Mouse (Mus musculus) MEL (cell line): ENCODE data around the gene Map3k20. TPM values are rescaled to one million over a fixed set of nuclear protein-coding genes. Genes with fewer than 3 reads are reported as not detected.

Experiments used
- DNase-seq: peaks from one replicate; pipeline ENCODE4 v3.0.0; 2011; ENCODE audit warnings: low read depth, low spot score
- H3K27ac ChIP-seq: 2 replicates; pipeline ENCODE4 v1.5.1; 2012; ENCODE audit warnings: low read depth, mild to moderate bottlenecking, control low read depth, low read length, moderate library complexity; ENCODE audit not compliant: control insufficient read depth
- H3K27me3 ChIP-seq, 2 experiments: fragments of 150-350 bp in 1 of 2; sonication (generic) in 1 of 2; 2 replicates each; pipeline ENCODE4 v1.6.1; 2012; ENCODE audit warnings: low read length in 2 of 2, mild to moderate bottlenecking in 2 of 2, improper control_type of control experiment in 1 of 2, moderate library complexity in 1 of 2; ENCODE audit not compliant: insufficient read depth in 2 of 2, control insufficient read depth in 1 of 2
- H3K36me3 ChIP-seq, 2 experiments: 2 replicates each; pipeline ENCODE4 v1.6.1; 2012 to 2014; ENCODE audit warnings: low read length in 2 of 2, improper control_type of control experiment in 1 of 2, inconsistent platforms in 1 of 2, mild to moderate bottlenecking in 1 of 2; ENCODE audit not compliant: insufficient read depth in 2 of 2, control insufficient read depth in 1 of 2
- H3K4me1 ChIP-seq, 2 experiments: fragments of 150-350 bp in 1 of 2; sonication (generic) in 1 of 2; 2 replicates each; pipeline ENCODE4 v1.6.1; 2012; ENCODE audit warnings: low read length in 2 of 2, improper control_type of control experiment in 1 of 2, mild to moderate bottlenecking in 1 of 2; ENCODE audit not compliant: insufficient read depth in 2 of 2, control insufficient read depth in 1 of 2
- H3K4me3 ChIP-seq, 2 experiments: fragments of 150-350 bp in 1 of 2; sonication (generic) in 1 of 2; 2 replicates each; pipeline ENCODE4 v1.5.1; 2012; ENCODE audit warnings: low read depth in 2 of 2, low read length in 2 of 2, mild to moderate bottlenecking in 2 of 2, moderate library complexity in 2 of 2, control low read depth in 1 of 2, improper control_type of control experiment in 1 of 2; ENCODE audit not compliant: control insufficient read depth in 1 of 2, insufficient read depth in 1 of 2
- H3K79me2 ChIP-seq: 2 replicates; pipeline ENCODE4 v1.6.1; 2012; ENCODE audit warnings: mild to moderate bottlenecking, low read length, moderate library complexity; ENCODE audit not compliant: control insufficient read depth, poor library complexity, insufficient read depth
- H3K9ac ChIP-seq: 2 replicates; pipeline ENCODE4 v1.6.1; 2012; ENCODE audit warnings: low read depth, mild to moderate bottlenecking, control low read depth, low read length, moderate library complexity; ENCODE audit not compliant: control insufficient read depth, poor library complexity, severe bottlenecking
- H3K9me3 ChIP-seq: fragments of 150-350 bp; sonication (generic); replicated peaks from 2 replicates; pipeline ENCODE4 v1.6.1; 2012; ENCODE audit warnings: mild to moderate bottlenecking, low read length, improper control_type of control experiment, moderate library complexity; ENCODE audit not compliant: insufficient read depth
- CHD1 ChIP-seq: IDR thresholded peaks from 2 replicates; pipeline ENCODE4 v1.6.1; 2012; ENCODE audit warnings: low read depth, mild to moderate bottlenecking, inconsistent platforms, low read length, improper control_type of control experiment
- CHD2 ChIP-seq: IDR thresholded peaks from 2 replicates; pipeline ENCODE4 v1.6.1; 2011; ENCODE audit warnings: low read length, improper control_type of control experiment
- E2F4 ChIP-seq: IDR thresholded peaks from 2 replicates; pipeline ENCODE4 v1.6.1; 2011; ENCODE audit warnings: low read depth, low read length, improper control_type of control experiment, borderline replicate concordance
- ELF1 ChIP-seq: IDR thresholded peaks from 2 replicates; pipeline ENCODE4 v1.6.1; 2014; ENCODE audit warnings: low read depth, mild to moderate bottlenecking, inconsistent platforms, low read length, improper control_type of control experiment, moderate library complexity
- EP300 ChIP-seq, 2 experiments: IDR thresholded peaks; 2 replicates each; pipeline ENCODE4 v1.6.1; 2011; ENCODE audit warnings: improper control_type of control experiment in 2 of 2, low read length in 2 of 2, low read depth in 1 of 2, mild to moderate bottlenecking in 1 of 2
- ETS1 ChIP-seq: IDR thresholded peaks from 2 replicates; pipeline ENCODE4 v1.6.1; 2012; ENCODE audit warnings: low read depth, mild to moderate bottlenecking, inconsistent platforms, low read length, improper control_type of control experiment, moderate library complexity
- GATA1 ChIP-seq: IDR thresholded peaks from 2 replicates; pipeline ENCODE4 v1.6.1; 2011; ENCODE audit warnings: low read depth, low read length, improper control_type of control experiment
- HCFC1 ChIP-seq: IDR thresholded peaks from 2 replicates; pipeline ENCODE4 v1.6.1; 2012; ENCODE audit warnings: low read depth, mild to moderate bottlenecking, inconsistent platforms, low read length, improper control_type of control experiment, moderate library complexity
- KAT2A ChIP-seq: conservative IDR thresholded peaks from 2 replicates; pipeline ENCODE4 v1.6.1; 2012; ENCODE audit warnings: low read depth, low read length, improper control_type of control experiment, inconsistent platforms
- MAX ChIP-seq: IDR thresholded peaks from 2 replicates; pipeline ENCODE4 v1.6.1; 2011; ENCODE audit warnings: low read length, improper control_type of control experiment
- MEF2A ChIP-seq: IDR thresholded peaks from 2 replicates; pipeline ENCODE4 v1.6.1; 2014; ENCODE audit warnings: low read depth, mild to moderate bottlenecking, inconsistent platforms, low read length, improper control_type of control experiment; ENCODE audit not compliant: poor library complexity, insufficient replicate concordance, severe bottlenecking; ENCODE audit errors: extremely low read depth
- POLR2AphosphoS5 ChIP-seq: IDR thresholded peaks from 2 replicates; pipeline ENCODE4 v1.6.1; 2012; ENCODE audit warnings: low read depth, borderline replicate concordance, mild to moderate bottlenecking, inconsistent platforms, low read length, moderate library complexity, mixed read lengths
- RAD21 ChIP-seq: IDR thresholded peaks from 2 replicates; pipeline ENCODE4 v1.6.1; 2011; ENCODE audit warnings: mild to moderate bottlenecking, low read depth, low read length, improper control_type of control experiment
- RCOR1 ChIP-seq: IDR thresholded peaks from 2 replicates; pipeline ENCODE4 v1.6.1; 2012; ENCODE audit warnings: low read depth, mild to moderate bottlenecking, inconsistent platforms, low read length, improper control_type of control experiment
- SIN3A ChIP-seq: IDR thresholded peaks from 2 replicates; pipeline ENCODE4 v1.6.1; 2012; ENCODE audit warnings: low read length, improper control_type of control experiment, inconsistent platforms
- SMC3 ChIP-seq: IDR thresholded peaks from 2 replicates; pipeline ENCODE4 v1.6.1; 2011; ENCODE audit warnings: low read depth, low read length, improper control_type of control experiment
- TAL1 ChIP-seq: IDR thresholded peaks from 2 replicates; pipeline ENCODE4 v1.6.1; 2012; ENCODE audit warnings: mild to moderate bottlenecking, inconsistent platforms, low read length, moderate library complexity, mixed read lengths
- TBP ChIP-seq: IDR thresholded peaks from 2 replicates; pipeline ENCODE4 v1.8.0; 2011; ENCODE audit warnings: low read depth, low read length, improper control_type of control experiment
- USF1 ChIP-seq: IDR thresholded peaks from 2 replicates; pipeline ENCODE4 v1.6.1; 2014; ENCODE audit warnings: low read depth, mild to moderate bottlenecking, inconsistent platforms, low read length, improper control_type of control experiment, moderate library complexity
- ZKSCAN1 ChIP-seq: IDR thresholded peaks from 2 replicates; pipeline ENCODE4 v1.6.1; 2012; ENCODE audit warnings: low read depth, mild to moderate bottlenecking, inconsistent platforms, low read length, improper control_type of control experiment, moderate library complexity
- ZMIZ1 ChIP-seq: IDR thresholded peaks from 2 replicates; pipeline ENCODE4 v1.6.1; 2012; ENCODE audit warnings: low read depth, mild to moderate bottlenecking, inconsistent platforms, low read length, improper control_type of control experiment, moderate library complexity
- polyA plus RNA-seq, 2 experiments: library from polyadenylated mRNA; stranded (reverse) in 1 of 2; unstranded in 1 of 2; fragments of >175 nt in 1 of 2; fragments of >200 nt in 1 of 2; gene quantifications; 2 replicates each; pipeline versions ENCODE4 v1.2.1 to v1.2.4; 2012; ENCODE audit warnings: low replicate concordance in 2 of 2, low read depth in 1 of 2; ENCODE audit not compliant: insufficient read length in 2 of 2, insufficient read depth in 1 of 2, missing spikeins in 1 of 2
- total RNA-seq: library from RNA; depleted of rRNA; stranded (reverse); fragments of 300-350 nt; gene quantifications from 2 replicates; pipeline ENCODE4 v1.2.3, GENCODE M21; 2012

Map3k20 gene
- total and polyA plus RNA-seq, 3 experiments = 7.4 to 9.6 TPM; not detected in 1

DNA sequence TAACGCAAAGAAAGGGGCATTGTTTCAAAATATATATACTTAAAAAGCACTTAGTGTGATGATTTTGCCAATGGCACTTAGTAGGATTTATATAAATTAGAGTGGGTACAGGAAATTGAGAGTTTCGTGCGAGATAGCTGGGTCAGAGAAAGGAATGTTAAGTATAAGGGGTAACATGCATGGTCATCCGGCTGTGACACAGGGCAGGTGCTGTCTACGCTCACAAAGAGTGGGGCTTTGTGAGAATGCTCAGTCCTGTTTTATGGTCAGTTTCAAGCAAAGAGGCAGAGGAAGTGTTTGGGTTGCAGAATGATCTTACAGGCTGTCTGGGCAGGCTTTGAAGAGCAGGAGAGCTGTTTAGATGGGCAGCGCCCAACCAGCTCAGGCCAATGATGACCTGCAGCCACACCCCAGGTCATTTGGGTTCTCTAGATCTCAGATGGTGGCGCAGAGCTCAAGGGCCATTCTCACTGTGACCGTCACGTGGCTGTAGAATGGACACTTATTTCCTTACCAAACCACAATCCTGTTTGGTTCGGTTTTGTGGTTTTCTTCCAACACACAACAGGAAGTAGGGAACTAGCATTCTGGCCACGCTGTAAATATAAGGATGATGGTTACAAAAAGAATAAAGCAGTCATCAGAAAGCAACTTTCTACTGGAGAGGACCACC lies 37.4 kb downstream of the Map3k20 start:
- H3K36me3 ChIP-seq = no peaks in the 10 kb centered on the region
- H3K27ac ChIP-seq = no peak overlapping the region
- DNase-seq = no peak
- H3K4me1 ChIP-seq = no peaks in the 10 kb centered on the region
- no peak for TF ChIP-seq ETS1
- TF ChIP-seq, all 39 proteins: peak for 0
- Histone ChIP-seq H3K9ac (no peak overlapping the region), H3K4me3 (no peak overlapping the region), H3K27me3 (no peaks in the 10 kb centered on the region), H3K79me2 (no peaks in the 10 kb centered on the region), H3K9me3 (no peaks in the 10 kb centered on the region)

GRCm38 (mm10) chr2:72324436-72324835 lies 39.0 kb downstream of the Map3k20 start:
- Histone ChIP-seq H3K4me3 (no peak overlapping the region), H3K36me3 (no peaks in the 10 kb centered on the region), H3K27me3 (no peaks in the 10 kb centered on the region), H3K4me1 (no peaks in the 10 kb centered on the region), H3K79me2 (no peaks in the 10 kb centered on the region), H3K9ac (no peak overlapping the region), H3K27ac (no peak overlapping the region), H3K9me3 (no peaks in the 10 kb centered on the region)
- TF ChIP-seq KAT2A (no peak), EP300 (IDR thresholded peaks at IDR 0.05; ENCODE audit: low read depth in 1 of 2, low read length in 2 of 2) (no peak), MAX (no peak), GATA1 (no peak), CHD2 (no peak), SIN3A (no peak), HCFC1 (no peak), ZMIZ1 (no peak), CHD1 (no peak), ZKSCAN1 (no peak), RCOR1 (no peak), POLR2AphosphoS5 (no peak), MEF2A (no peak), E2F4 (no peak), SMC3 (no peak), RAD21 (no peak), USF1 (no peak), ELF1 (no peak), TAL1 (no peak), TBP (no peak)
- no peak for DNase-seq
